Mouse (Mus musculus) heart, adult 2 months (tissue): ENCODE results near the gene Crtc3.

Experiments
- CTCF ChIP-seq: fragments of 200-600 bp; IDR thresholded peaks from 2 replicates; pipeline ENCODE4 v1.8.1; 2022; ENCODE audit warnings: antibody characterized with exemption, mild to moderate bottlenecking, moderate library complexity
- POLR2A ChIP-seq: fragments of 200-500 bp; IDR thresholded peaks from 2 replicates; pipeline ENCODE4 v1.6.1; 2011; ENCODE audit warnings: mild to moderate bottlenecking, low read depth, low read length, control low read depth; ENCODE audit not compliant: insufficient read depth

- no peak for TF ChIP-seq CTCF
- TF ChIP-seq POLR2A: no peak
Measured at GRCm38 (mm10) chr7:80689221-80689591, 529 bp upstream of the Crtc3 start.
